Comparison of ENCODE assay signal across 9 mouse cellular contexts in the genomic region with DNA sequence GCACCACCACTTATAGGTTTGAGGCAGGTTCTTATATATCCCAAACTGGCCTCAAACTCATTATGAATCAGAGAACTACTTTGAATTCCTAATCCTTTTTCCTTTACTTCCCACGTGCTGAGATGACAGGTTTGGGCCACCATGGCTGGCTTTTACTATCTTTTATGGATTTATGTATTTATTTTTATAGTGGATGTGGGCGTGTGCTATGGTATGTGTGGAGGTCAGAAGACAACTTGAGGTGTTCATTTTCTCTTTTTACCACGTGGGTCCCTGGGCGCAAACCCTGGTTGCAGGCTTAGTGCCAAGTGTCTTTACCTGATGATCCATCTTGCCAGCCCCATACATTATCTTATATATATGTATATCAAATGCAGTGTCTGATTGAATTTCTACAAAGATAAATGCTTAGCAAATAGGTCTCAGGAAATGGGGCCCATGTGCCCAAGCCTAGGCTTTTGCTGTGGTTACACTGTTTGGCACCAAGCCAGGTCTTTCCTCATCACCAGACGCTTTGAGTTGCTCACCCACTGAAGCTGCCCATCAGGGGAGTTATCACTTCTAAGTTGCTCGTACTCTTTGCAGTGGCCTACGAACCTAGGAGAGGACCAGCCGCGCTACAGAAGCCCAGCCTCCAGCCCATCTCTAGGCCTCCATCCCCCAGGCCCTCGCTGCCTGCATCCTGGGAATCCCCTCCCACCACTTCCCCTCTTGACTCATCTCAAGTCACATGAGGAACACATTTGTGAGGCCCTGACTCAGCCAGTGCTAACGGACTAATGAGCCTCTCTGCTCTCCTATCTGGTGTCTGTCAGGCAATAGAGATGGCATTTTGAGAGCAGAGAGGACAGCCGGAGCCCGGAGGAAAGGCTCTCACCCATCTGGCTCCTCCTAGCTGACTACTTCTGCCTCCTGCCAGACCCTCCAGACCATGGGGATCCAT. TPM values are rescaled to one million over a fixed set of nuclear protein-coding genes. Genes with fewer than 3 reads are reported as not detected.
DNase-seq lines count a peak whose midpoint lies in the region; ATAC-seq and TF ChIP-seq lines count a peak whose summit lies in the region.
"Had no signal": no experiment of that assay in that cellular context is flagged by ENCODE, and none has a peak within 500 bp of the region (broad histone marks: within the 10 kb centered on the region; RNA-seq: fewer than 3 reads in every experiment).

No protein-coding gene starts in this region.

- ATAC-seq in hematopoietic stem cell, adult 5-6 weeks (replicated peaks in 1 of 2; ENCODE audit: insufficient read depth in 1 of 2, low FRiP score in 2 of 2, low TSS enrichment in 1 of 2, low read depth in 1 of 2, poor library complexity in 2 of 2, severe bottlenecking in 2 of 2) = peak; percentile 72 to 82
- peak; percentile 60; the same call in 1 of the 2 replicates for ATAC-seq in lung, embryonic 14.5 days (ENCODE audit: insufficient read depth)
- peak; percentile 42; the same call in 1 of the 2 replicates for ATAC-seq in stomach, embryonic 14.5 days (ENCODE audit: insufficient number of reproducible peaks, insufficient read depth, low FRiP score, low read depth)

- TF ChIP-seq EP300 in CH12.LX (IDR thresholded peaks at IDR 0.05; ENCODE audit: low read length) = peak; percentile 75

- dilution Hi-C loops in CH12.LX (cut with MboI; ENCODE audit: extremely low pct_ligation_motif_present, extremely low pct_unique_long_range_greater_than_20kb, low sequenced_read_pairs) = no loop called here

- no peak for TF ChIP-seq CTCF in CH12.LX (conservative IDR thresholded peaks at IDR 0.05 in 1 of 2, IDR thresholded peaks at IDR 0.05 in 1 of 2; ENCODE audit: low read depth in 2 of 2, low read length in 2 of 2)
- no peak for TF ChIP-seq CTCF in lung, embryonic 14.5 days (IDR thresholded peaks at IDR 0.05; ENCODE audit: low read depth)

- H3K9me3 ChIP-seq in CH12.LX (replicated peaks; ENCODE audit: low read length) = no peaks in the 10 kb centered on the region
- H3K9me3 ChIP-seq in lung, embryonic 14.5 days (ENCODE audit: low read depth, low read length) = no peaks in the 10 kb centered on the region
- H3K9me3 ChIP-seq in stomach, embryonic 14.5 days (ENCODE audit: control insufficient read depth, low read depth, low read length) = no peaks in the 10 kb centered on the region
- H3K9me3 ChIP-seq: neural tube, embryonic 12.5 days had no signal

- no peak for TF ChIP-seq RAD21 in CH12.LX (IDR thresholded peaks at IDR 0.05; ENCODE audit: low read depth, low read length)

- H3K9ac ChIP-seq in CH12.LX (ENCODE audit: insufficient read depth, low read depth) = peak overlapping the region; percentile 58
- no peak overlapping the region for H3K9ac ChIP-seq in lung, embryonic 14.5 days
- H3K9ac ChIP-seq in stomach, embryonic 14.5 days (replicated peaks; ENCODE audit: low read depth, low read length) = no peak overlapping the region
- H3K9ac ChIP-seq: neural tube, embryonic 12.5 days had no signal

- peak; percentile 69 for TF ChIP-seq POLR2A in CH12.LX (IDR thresholded peaks at IDR 0.05; ENCODE audit: low read depth, low read length)

- H3K27me3 ChIP-seq in CH12.LX (replicated peaks) = no peaks in the 10 kb centered on the region
- H3K27me3 ChIP-seq in lung, embryonic 14.5 days (ENCODE audit: insufficient read depth, low read length) = no peaks in the 10 kb centered on the region
- no peaks in the 10 kb centered on the region for H3K27me3 ChIP-seq in stomach, embryonic 14.5 days (ENCODE audit: control insufficient read depth, insufficient read depth, low read length)
- H3K27me3 ChIP-seq: neural tube, embryonic 12.5 days had no signal

- H3K27ac ChIP-seq in CH12.LX (ENCODE audit: insufficient read depth, low read depth) = peak overlapping the region; percentile 99
- H3K27ac ChIP-seq in brown adipose tissue, adult 24 weeks (replicated peaks; ENCODE audit: low read depth, low read length) = peak overlapping the region; percentile 91
- peak overlapping the region; percentile 67 for H3K27ac ChIP-seq in lung, embryonic 14.5 days (ENCODE audit: low read depth)
- H3K27ac ChIP-seq in stomach, embryonic 14.5 days (ENCODE audit: low read length) = peak overlapping the region; percentile 48; the same call in 1 of the 2 replicates
- H3K27ac ChIP-seq: neural tube, embryonic 12.5 days had no signal

- in situ Hi-C loops in CH12.LX (cut with MboI; ENCODE audit: low pct_ligation_motif_present, low pct_unique_long_range_greater_than_20kb, low sequenced_read_pairs) = no loop called here

- peaks cover 25 to 74% of the 10 kb centered on the region in 2 experiments for H3K4me1 ChIP-seq in CH12.LX (ENCODE audit: control insufficient read depth in 1 of 2, insufficient read depth in 2 of 2)
- peaks cover 20% of the 10 kb centered on the region for H3K4me1 ChIP-seq in brown adipose tissue, adult 24 weeks (ENCODE audit: control insufficient read depth, insufficient read depth, insufficient read length, low read length)
- 0 out of 2 replicates have a peak, but pooled peaks cover 9% of the 10 kb centered on the region for H3K4me1 ChIP-seq in lung, embryonic 14.5 days (ENCODE audit: insufficient read depth)
- peaks cover 8% of the 10 kb centered on the region; the same call in 1 of the 2 replicates for H3K4me1 ChIP-seq in stomach, embryonic 14.5 days (ENCODE audit: control insufficient read depth, insufficient read depth, low read length)

- no peaks in the 10 kb centered on the region for H3K36me3 ChIP-seq in CH12.LX (replicated peaks in 1 of 2; ENCODE audit: control insufficient read depth in 1 of 2, insufficient read depth in 1 of 2, low read length in 1 of 2)
- no peaks in the 10 kb centered on the region for H3K36me3 ChIP-seq in lung, embryonic 14.5 days (ENCODE audit: insufficient read depth)
- H3K36me3 ChIP-seq in stomach, embryonic 14.5 days (ENCODE audit: control insufficient read depth, insufficient read depth, low read length) = no peaks in the 10 kb centered on the region
- H3K36me3 ChIP-seq: neural tube, embryonic 12.5 days had no signal

- DNase-seq in layer of hippocampus, adult 9-10 months (ENCODE audit: low spot score) = peak; percentile 46
- no peak for DNase-seq in layer of hippocampus, postnatal 10 days (ENCODE audit: low spot score in 2 of 2)
- peak; percentile 94 for DNase-seq in CH12.LX (ENCODE audit: extremely low read depth)
- DNase-seq in lung, embryonic 14.5 days = peak; percentile 72
- DNase-seq in frontal cortex, postnatal 10 days (ENCODE audit: low spot score in 2 of 2) = no peak

- WGBS in lung, embryonic 14.5 days = 35% methylated on average over 13 of the region's 13 CpGs
- 51% methylated on average over 13 of the region's 13 CpGs for WGBS in stomach, embryonic 14.5 days

- H3K79me2 ChIP-seq in CH12.LX (replicated peaks; ENCODE audit: control insufficient read depth, extremely low read depth, insufficient read depth, poor library complexity, severe bottlenecking) = no peaks in the 10 kb centered on the region

- peak overlapping the region in 2 of 3 experiments; percentile 15 to 25 for H3K4me3 ChIP-seq in CH12.LX (replicated peaks in 1 of 3; ENCODE audit: low read depth in 2 of 3, low read length in 2 of 3, poor library complexity in 1 of 3)
- H3K4me3 ChIP-seq in brown adipose tissue, adult 24 weeks (ENCODE audit: insufficient read depth, low read depth, low read length) = no peak overlapping the region
- H3K4me3 ChIP-seq in lung, embryonic 14.5 days (ENCODE audit: low read depth, low read length) = no peak overlapping the region
- no peak overlapping the region for H3K4me3 ChIP-seq in stomach, embryonic 14.5 days (ENCODE audit: low read depth, low read length)
- H3K4me3 ChIP-seq: neural tube, embryonic 12.5 days had no signal

- peak overlapping the region; percentile 60 for H3K4me2 ChIP-seq in CH12.LX (ENCODE audit: insufficient read depth, low read depth, poor library complexity, severe bottlenecking)
- no peak overlapping the region for H3K4me2 ChIP-seq in lung, embryonic 14.5 days
- no peak overlapping the region for H3K4me2 ChIP-seq in stomach, embryonic 14.5 days (replicated peaks; ENCODE audit: low read depth, low read length)
- H3K4me2 ChIP-seq: neural tube, embryonic 12.5 days had no signal

TF ChIP-seq in CH12.LX, 34 proteins besides CTCF, POLR2A, EP300 and RAD21 (continues in another document):
- TF ChIP-seq HCFC1 (IDR thresholded peaks at IDR 0.05; ENCODE audit: low read depth, low read length) (peak; percentile 26), KAT2A (IDR thresholded peaks at IDR 0.05; ENCODE audit: insufficient replicate concordance, low read length) (no peak), E2F4 (IDR thresholded peaks at IDR 0.05; ENCODE audit: insufficient replicate concordance, low read depth, low read length) (no peak), SIN3A (IDR thresholded peaks at IDR 0.05; ENCODE audit: low read length) (no peak)

RNA-seq across cellular contexts. Expression of a gene that starts 21.4 kb away (rescaled TPM):
- 1 to 10 TPM; 1.5 to 2.0 TPM for total RNA-seq in layer of hippocampus, postnatal 10 days (2021)
- not detected in 2 replicates for total RNA-seq in CH12.LX (2012; rRNA removed)
- not detected in 2 replicates for total RNA-seq in CH12.LX (2014; rRNA removed)
- not detected in 2 replicates for polyA plus RNA-seq in CH12.LX (2012; ENCODE audit: insufficient read length, low read depth)
- not detected in 2 replicates for polyA plus RNA-seq in brown adipose tissue, adult 24 weeks (2012; ENCODE audit: insufficient read depth, insufficient read length, missing spikeins)
- total RNA-seq in hematopoietic stem cell, adult 5-6 weeks (2017) = not detected in 2 replicates
- polyA plus RNA-seq in lung, embryonic 14.5 days (2014; fragmentation: Nextera tagmentation; extraction: Ambion mirVana) = 0.12 TPM in 1 of 2 replicates, not detected in the other
- polyA plus RNA-seq in stomach, embryonic 14.5 days (2014; fragmentation: Nextera tagmentation; extraction: Ambion mirVana) = not detected in 2 replicates

RNA-seq across cellular contexts. Expression of a gene that starts 38.4 kb away (rescaled TPM):
- 1 to 10 TPM; 5.6 to 8.4 TPM for total RNA-seq in layer of hippocampus, postnatal 10 days (2021)
- total RNA-seq in CH12.LX (2012; rRNA removed) (13.9 and 16.8 TPM in 2 replicates), CH12.LX (2014; rRNA removed) (7.2 and 7.9 TPM in 2 replicates)
- polyA plus RNA-seq in CH12.LX (2012; ENCODE audit: insufficient read length, low read depth) = 33.8 and 37.1 TPM in 2 replicates
- polyA plus RNA-seq in brown adipose tissue, adult 24 weeks (2012; ENCODE audit: insufficient read depth, insufficient read length, missing spikeins) = 6.2 and 7.5 TPM in 2 replicates
- total RNA-seq in hematopoietic stem cell, adult 5-6 weeks (2017) = 41.1 and 42.4 TPM in 2 replicates
- polyA plus RNA-seq in lung, embryonic 14.5 days (2014; fragmentation: Nextera tagmentation; extraction: Ambion mirVana) = 20.9 and 21.8 TPM in 2 replicates
- polyA plus RNA-seq in stomach, embryonic 14.5 days (2014; fragmentation: Nextera tagmentation; extraction: Ambion mirVana) = 17.2 and 21.2 TPM in 2 replicates

RNA-seq across cellular contexts. Expression of a gene that starts 45.6 kb away (rescaled TPM):
- 1 to 10 TPM; 1.1 to 1.4 TPM for total RNA-seq in layer of hippocampus, postnatal 10 days (2021)
- total RNA-seq in CH12.LX (2012; rRNA removed) (12.2 and 15.7 TPM in 2 replicates), CH12.LX (2014; rRNA removed) (11.2 and 13.3 TPM in 2 replicates)
- polyA plus RNA-seq in CH12.LX (2012; ENCODE audit: insufficient read length, low read depth) = 12.3 and 14.5 TPM in 2 replicates
- not detected in 2 replicates for polyA plus RNA-seq in brown adipose tissue, adult 24 weeks (2012; ENCODE audit: insufficient read depth, insufficient read length, missing spikeins)
- total RNA-seq in hematopoietic stem cell, adult 5-6 weeks (2017) = 6.7 and 6.8 TPM in 2 replicates
- 16.1 and 18.4 TPM in 2 replicates for polyA plus RNA-seq in lung, embryonic 14.5 days (2014; fragmentation: Nextera tagmentation; extraction: Ambion mirVana)
- 9.9 and 11.0 TPM in 2 replicates for polyA plus RNA-seq in stomach, embryonic 14.5 days (2014; fragmentation: Nextera tagmentation; extraction: Ambion mirVana)

Comparison
In these comparisons a context has a peak if more than half of its experiments do, and no peak if none do; other contexts are left out.
1. DNase-seq: peak in layer of hippocampus, adult 9-10 months (single experiment), CH12.LX (single experiment) and lung, embryonic 14.5 days (single experiment); none in layer of hippocampus, postnatal 10 days (0 of 2) and frontal cortex, postnatal 10 days (0 of 2).
2. H3K27ac ChIP-seq: peak in every context shown above with its lines; median percentile 99 in CH12.LX; 91 in brown adipose tissue, adult 24 weeks; 67 in lung, embryonic 14.5 days; 48 in stomach, embryonic 14.5 days.
3. H3K4me3 ChIP-seq: peak in CH12.LX (2 of 3); none in brown adipose tissue, adult 24 weeks (single experiment), lung, embryonic 14.5 days (single experiment) and stomach, embryonic 14.5 days (single experiment).
4. Peak in every context shown above with its lines, with median percentiles within 50 percentile points of each other: ATAC-seq.